Mouse (Mus musculus) heart, embryonic 16.5 days (tissue): ENCODE measurements at regions not wholly inside any gene's neighbourhood (a gene's known extent, or its start where the extent isn't known, plus 50 kb on each side); places are given as distances from the start of the nearest gene placed in this dataset.

Experiments
- ATAC-seq: fragments of 200-750 bp; cut with Nextera tagmentation; replicated peaks from 2 replicates; pipeline ENCODE4 v1.8.0; 2017; ENCODE audit warnings: moderate number of reproducible peaks; ENCODE audit not compliant: insufficient read depth, low FRiP score; ENCODE audit errors: extremely low read depth
- H3K27ac ChIP-seq: fragments of 300-500 bp; sonication (generic); 2 replicates; pipeline ENCODE4 v1.5.1; 2014; ENCODE audit warnings: mild to moderate bottlenecking, low read length, control low read depth, moderate library complexity
- H3K27me3 ChIP-seq: fragments of 300-500 bp; sonication (generic); 2 replicates; pipeline ENCODE4 v1.6.1; 2014; ENCODE audit warnings: low read length, mixed read lengths; ENCODE audit not compliant: control insufficient read depth, insufficient read depth
- H3K36me3 ChIP-seq: fragments of 300-500 bp; sonication (generic); 2 replicates; pipeline ENCODE4 v1.6.1; 2014; ENCODE audit not compliant: control insufficient read depth, insufficient read depth
- H3K4me1 ChIP-seq: fragments of 300-500 bp; sonication (generic); 2 replicates; pipeline ENCODE4 v1.6.1; 2014; ENCODE audit warnings: low read length, mixed read lengths; ENCODE audit not compliant: control insufficient read depth, insufficient read depth
- H3K4me2 ChIP-seq: fragments of 300-500 bp; sonication (generic); 2 replicates; pipeline ENCODE4 v1.6.1; 2014; ENCODE audit warnings: low read depth, mild to moderate bottlenecking, control low read depth, low read length
- H3K4me3 ChIP-seq: fragments of 300-500 bp; sonication (generic); 2 replicates; pipeline ENCODE4 v1.5.1; 2014; ENCODE audit warnings: mild to moderate bottlenecking, control low read depth, low read length
- H3K9ac ChIP-seq: fragments of 300-500 bp; sonication (generic); 2 replicates; pipeline ENCODE4 v1.6.1; 2014; ENCODE audit warnings: low read length, control low read depth
- H3K9me3 ChIP-seq: fragments of 300-500 bp; sonication (generic); replicated peaks from 2 replicates; pipeline ENCODE4 v1.6.1; 2016; ENCODE audit warnings: low read length; ENCODE audit not compliant: control insufficient read depth
- WGBS: fragments of 180-500 bp; shearing (Covaris S2); extraction: QIAGEN DNeasy Blood & Tissue Kit; methylation state at CpG from one replicate; pipeline ENCODE4 v1.1.7; 2014; 5-methylcytosine and 5-hydroxymethylcytosine counted together

DNA sequence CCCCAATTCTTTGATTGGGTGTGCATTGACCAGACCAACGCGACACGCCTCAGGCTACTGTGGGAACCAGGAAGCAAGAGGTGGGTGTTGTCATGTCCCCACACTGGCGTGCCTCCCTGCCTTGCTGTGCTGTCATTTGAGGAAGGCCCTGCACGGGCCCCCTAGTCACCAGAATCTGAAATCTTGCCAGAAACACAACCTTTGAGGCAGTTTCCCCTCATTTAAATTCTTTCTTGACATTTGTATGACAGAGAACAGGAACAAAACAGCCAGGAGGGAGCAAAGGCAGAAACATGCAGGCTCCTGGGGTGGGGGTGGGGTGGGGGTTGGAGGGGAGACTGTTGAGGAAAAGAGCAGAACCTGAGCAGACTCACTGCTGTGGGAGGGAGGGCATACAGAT is 309.5 kb downstream of the Mroh4 start:
- no peaks in the 10 kb centered on the region for H3K4me1 ChIP-seq
- WGBS, result 53% methylated on average over 5 of the region's 5 CpGs

DNA sequence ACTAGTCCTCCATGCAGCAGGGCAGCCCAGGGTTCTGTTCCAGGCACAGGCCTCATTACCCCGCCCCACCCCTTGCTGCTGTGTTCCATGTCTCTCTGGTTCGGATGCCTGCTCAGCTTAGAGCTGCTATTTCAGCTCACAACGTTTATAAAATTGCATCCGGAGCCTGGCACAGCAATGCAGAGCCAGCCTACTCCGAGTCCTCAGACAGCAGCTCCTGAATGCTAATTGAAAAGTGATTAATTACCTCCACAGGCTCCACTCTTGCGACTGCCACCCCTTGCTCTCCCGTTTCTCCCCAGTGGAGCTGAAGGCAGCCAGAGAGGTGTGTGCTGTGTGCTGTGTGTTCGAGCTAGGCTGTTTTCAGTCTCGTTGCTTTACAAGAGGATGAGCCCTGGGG is 310.6 kb downstream of the Mroh4 start:
- ATAC-seq, result no peak
- H3K4me2 ChIP-seq, result no peak overlapping the region
- H3K27me3 ChIP-seq, result peaks cover 12% of the 10 kb centered on the region; the same call in 1 of the 2 replicates
- 44% methylated on average over 9 of the region's 9 CpGs for WGBS
- H3K9me3 ChIP-seq, result no peaks in the 10 kb centered on the region
- no peaks in the 10 kb centered on the region for H3K4me1 ChIP-seq
- H3K9ac ChIP-seq, result no peak overlapping the region
- H3K4me3 ChIP-seq, result no peak overlapping the region
- H3K36me3 ChIP-seq, result no peaks in the 10 kb centered on the region
- no peak overlapping the region for H3K27ac ChIP-seq

More for the DNA sequence above, 309.5 kb downstream of the Mroh4 start:
- Histone ChIP-seq H3K9me3 (no peaks in the 10 kb centered on the region), H3K36me3 (no peaks in the 10 kb centered on the region), H3K9ac (no peak overlapping the region), H3K27me3 (peaks cover 10% of the 10 kb centered on the region; the same call in 1 of the 2 replicates), H3K27ac (no peak overlapping the region), H3K4me2 (no peak overlapping the region), H3K4me3 (no peak overlapping the region)
- ATAC-seq, result no peak

DNA sequence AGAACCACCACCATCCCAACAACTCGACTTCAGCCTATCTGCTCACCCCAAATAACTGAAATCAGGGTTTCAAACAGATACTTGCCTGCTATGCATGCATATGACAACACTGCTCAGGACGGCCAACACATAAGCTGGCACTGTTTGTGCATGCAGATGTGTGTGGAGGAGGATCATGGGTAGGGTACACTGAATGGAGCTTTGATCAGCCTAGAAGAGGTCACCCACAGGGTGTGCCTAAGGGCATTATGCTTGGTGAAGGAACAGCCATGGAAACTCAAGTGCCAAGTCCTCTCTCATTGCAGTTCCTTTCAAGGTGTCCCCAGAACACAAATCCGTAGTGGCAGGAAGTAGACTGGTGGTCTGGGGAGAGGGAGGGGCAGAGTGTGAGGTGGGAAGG is 316.7 kb downstream of the Mroh4 start:
- no peak overlapping the region for H3K4me3 ChIP-seq
- ATAC-seq, result no peak
- no peaks in the 10 kb centered on the region for H3K4me1 ChIP-seq
- H3K27ac ChIP-seq, result no peak overlapping the region
- H3K27me3 ChIP-seq, result peaks cover 16% of the 10 kb centered on the region
- 59% methylated on average over 3 of the region's 3 CpGs for WGBS
- no peaks in the 10 kb centered on the region for H3K36me3 ChIP-seq
- H3K9ac ChIP-seq, result no peak overlapping the region
- no peaks in the 10 kb centered on the region for H3K9me3 ChIP-seq
- no peak overlapping the region for H3K4me2 ChIP-seq

DNA sequence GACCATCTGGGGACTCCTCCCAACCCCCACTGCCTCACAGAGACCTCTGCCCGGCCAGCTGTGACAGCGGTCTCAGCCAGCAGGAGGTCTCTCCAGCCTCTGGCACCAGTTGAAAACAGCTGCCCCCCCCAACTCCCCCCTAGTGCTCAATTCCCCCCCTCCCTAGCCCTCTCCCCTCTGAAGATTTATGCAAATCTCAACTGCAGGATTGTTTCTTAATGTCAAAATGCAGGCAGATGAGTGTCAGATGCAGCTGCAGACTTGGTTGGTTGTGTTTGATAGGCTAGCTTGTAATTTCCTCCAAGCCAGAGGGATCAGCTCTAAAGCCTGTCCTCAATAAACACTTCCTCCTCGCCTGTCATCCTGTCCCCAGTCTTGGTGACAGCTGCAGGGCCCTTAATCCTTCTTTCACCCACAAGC is 317.7 kb downstream of the Mroh4 start:
- no peak overlapping the region for H3K4me2 ChIP-seq
- H3K4me3 ChIP-seq, result no peak overlapping the region
- H3K27me3 ChIP-seq, result peaks cover 10% of the 10 kb centered on the region; the same call in 1 of the 2 replicates
- no peaks in the 10 kb centered on the region for H3K4me1 ChIP-seq
- WGBS, result 33% methylated on average over 3 of the region's 3 CpGs
- H3K9me3 ChIP-seq, result no peaks in the 10 kb centered on the region
- no peaks in the 10 kb centered on the region for H3K36me3 ChIP-seq
- no peak for ATAC-seq
- no peak overlapping the region for H3K27ac ChIP-seq
- no peak overlapping the region for H3K9ac ChIP-seq

DNA sequence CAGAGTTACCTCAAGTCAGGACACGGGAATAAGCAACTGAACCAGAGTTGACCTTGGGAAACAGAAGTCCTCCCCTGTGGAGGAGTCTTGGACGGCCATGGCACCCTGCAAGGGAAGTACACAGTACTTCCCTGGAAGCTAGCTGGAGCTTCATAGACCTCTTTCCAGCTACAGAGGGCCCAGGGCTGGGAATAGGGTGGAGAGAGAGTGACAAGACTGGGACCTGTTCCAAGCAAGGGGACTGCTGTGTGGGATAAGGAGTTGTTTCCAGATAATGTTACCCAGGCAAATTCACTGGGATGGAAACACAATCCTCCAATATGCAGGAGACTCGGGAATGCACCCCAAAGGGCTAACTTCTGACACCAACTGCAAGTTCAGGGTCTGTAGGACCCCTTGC is 325.1 kb downstream of the Mroh4 start:
- no peaks in the 10 kb centered on the region; the same call in 1 of the 2 replicates for H3K9me3 ChIP-seq
- H3K4me1 ChIP-seq, result peaks cover 13% of the 10 kb centered on the region
- peaks cover 5% of the 10 kb centered on the region for H3K27me3 ChIP-seq
- H3K4me2 ChIP-seq, result peak overlapping the region; percentile 36
- no peak overlapping the region for H3K9ac ChIP-seq
- H3K27ac ChIP-seq, result peak overlapping the region; percentile 50; the same call in 1 of the 2 replicates
- 28% methylated on average over 3 of the region's 3 CpGs for WGBS
- H3K36me3 ChIP-seq, result no peaks in the 10 kb centered on the region
- H3K4me3 ChIP-seq, result no peak overlapping the region
- ATAC-seq, result peak; percentile 78

DNA sequence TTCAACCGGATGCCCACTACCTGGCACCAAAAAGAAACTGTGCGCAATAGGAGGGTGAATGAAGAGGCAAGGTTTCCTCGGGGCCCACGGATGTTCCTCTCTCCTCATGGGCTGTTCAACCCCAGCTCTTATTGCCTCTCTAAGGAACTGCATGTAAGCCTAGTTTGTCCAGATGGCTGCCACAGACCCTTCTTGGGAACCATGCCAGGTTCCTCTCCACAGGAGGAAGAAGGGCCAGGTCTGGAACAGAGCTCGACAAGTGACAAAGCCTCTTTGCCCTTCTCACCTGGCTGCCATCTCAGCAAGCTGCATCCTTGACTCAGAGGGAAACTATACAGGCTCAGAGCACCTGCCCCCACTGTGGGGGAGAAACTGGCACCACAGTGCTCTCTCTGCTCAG is 329.6 kb downstream of the Mroh4 start:
- ATAC-seq, result no peak
- no peak overlapping the region for H3K9ac ChIP-seq
- peaks cover 7% of the 10 kb centered on the region for H3K4me1 ChIP-seq
- H3K36me3 ChIP-seq, result no peaks in the 10 kb centered on the region
- no peak overlapping the region for H3K4me3 ChIP-seq
- no peaks in the 10 kb centered on the region; the same call in 1 of the 2 replicates for H3K9me3 ChIP-seq
- no peak overlapping the region for H3K4me2 ChIP-seq
- 72% methylated on average over 5 of the region's 5 CpGs for WGBS
- H3K27ac ChIP-seq, result no peak overlapping the region
- H3K27me3 ChIP-seq, result no peaks in the 10 kb centered on the region; the same call in 1 of the 2 replicates

DNA sequence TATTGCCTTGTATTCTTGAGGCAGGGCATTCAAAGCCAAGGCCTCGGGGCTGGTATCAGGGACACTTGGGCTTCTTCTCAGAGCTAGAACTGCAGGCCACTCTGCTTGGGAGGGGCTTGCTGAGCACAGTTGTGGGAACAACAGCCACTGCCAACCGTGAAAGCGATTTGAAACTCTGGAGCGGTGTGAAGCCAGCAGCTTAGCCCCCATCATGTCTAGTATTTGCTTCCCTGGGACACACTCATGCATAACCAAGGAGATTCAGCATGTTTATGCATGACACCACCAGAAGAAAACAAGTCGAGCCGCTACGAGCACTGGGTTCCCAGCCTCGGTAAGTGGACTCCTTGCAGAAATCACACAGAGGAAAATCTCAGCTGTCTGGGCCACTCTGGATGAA is 339.9 kb downstream of the Mroh4 start:
- Histone ChIP-seq H3K9ac (no peak overlapping the region), H3K4me1 (no peaks in the 10 kb centered on the region; the same call in 1 of the 2 replicates), H3K4me3 (no peak overlapping the region), H3K27ac (no peak overlapping the region), H3K27me3 (0 out of 2 replicates have a peak, but pooled peaks cover 3% of the 10 kb centered on the region), H3K9me3 (no peaks in the 10 kb centered on the region), H3K4me2 (no peak overlapping the region), H3K36me3 (no peaks in the 10 kb centered on the region)
- 74% methylated on average over 8 of the region's 8 CpGs for WGBS
- ATAC-seq, result no peak

DNA sequence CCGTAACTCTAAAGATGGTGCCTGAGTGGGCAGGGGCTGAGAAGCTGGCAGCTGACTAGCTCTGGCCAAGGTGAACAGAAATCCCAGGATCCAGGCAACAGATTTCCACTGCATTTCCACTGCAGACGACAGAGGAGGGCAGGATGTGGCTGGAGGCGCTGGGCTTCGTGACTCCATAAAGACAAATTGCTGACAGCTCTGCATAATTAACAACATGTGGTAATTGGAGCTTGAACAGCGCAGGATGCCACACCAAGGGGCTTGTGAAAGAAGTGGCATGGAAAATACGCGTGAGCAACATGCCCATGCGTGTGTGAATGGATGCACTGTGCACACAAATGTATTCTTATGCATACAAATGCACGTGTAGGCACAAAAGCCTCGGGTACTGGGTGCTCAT is 341.5 kb downstream of the Mroh4 start:
- H3K9me3 ChIP-seq, result no peaks in the 10 kb centered on the region
- WGBS, result 72% methylated on average over 10 of the region's 10 CpGs
- no peak for ATAC-seq
- no peak overlapping the region for H3K4me3 ChIP-seq
- H3K9ac ChIP-seq, result no peak overlapping the region
- H3K27ac ChIP-seq, result no peak overlapping the region
- no peak overlapping the region for H3K4me2 ChIP-seq
- 0 out of 2 replicates have a peak, but pooled peaks cover 2% of the 10 kb centered on the region for H3K4me1 ChIP-seq
- no peaks in the 10 kb centered on the region for H3K36me3 ChIP-seq
- H3K27me3 ChIP-seq, result 0 out of 2 replicates have a peak, but pooled peaks cover 3% of the 10 kb centered on the region

DNA sequence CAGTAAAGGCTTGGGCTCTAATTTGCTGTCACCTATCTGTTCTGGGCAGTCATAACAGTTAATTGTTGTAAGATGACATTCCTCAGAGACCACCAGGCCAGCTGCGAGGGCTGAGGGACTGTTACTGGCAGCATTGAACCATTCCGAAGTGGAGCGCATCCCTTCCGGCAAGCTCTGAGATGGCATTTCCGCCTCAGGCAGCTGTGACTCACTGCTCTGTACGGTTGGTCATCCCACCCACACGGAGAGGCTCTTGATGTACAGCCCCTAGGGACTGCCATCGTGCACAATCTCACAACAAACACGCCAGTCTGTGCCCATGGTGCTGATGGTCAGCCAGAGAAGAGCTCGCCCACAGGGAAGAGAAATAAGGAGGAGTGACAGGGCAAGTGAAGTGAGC is 342.0 kb downstream of the Mroh4 start:
- ATAC-seq, result no peak
- 0 out of 2 replicates have a peak, but pooled peaks cover 3% of the 10 kb centered on the region for H3K27me3 ChIP-seq
- 0 out of 2 replicates have a peak, but pooled peaks cover 2% of the 10 kb centered on the region for H3K4me1 ChIP-seq
- WGBS, result 76% methylated on average over 10 of the region's 10 CpGs
- H3K4me3 ChIP-seq, result no peak overlapping the region
- no peaks in the 10 kb centered on the region for H3K36me3 ChIP-seq
- no peak overlapping the region for H3K27ac ChIP-seq
- H3K9me3 ChIP-seq, result no peaks in the 10 kb centered on the region
- no peak overlapping the region for H3K4me2 ChIP-seq
- no peak overlapping the region for H3K9ac ChIP-seq
